Mouse (Mus musculus) small intestine, adult 2 months (tissue): ENCODE data around the gene Dyrk2.

ENCODE experiments used
- CTCF ChIP-seq: fragments of 200-500 bp; IDR thresholded peaks from 2 replicates; pipeline ENCODE4 v1.5.1; 2012; ENCODE audit warnings: low read depth, mild to moderate bottlenecking, control low read depth, inconsistent platforms, low read length, moderate library complexity, mixed read lengths; ENCODE audit not compliant: insufficient replicate concordance, insufficient read length; ENCODE audit errors: extremely low read depth
- POLR2A ChIP-seq: fragments of 200-500 bp; IDR thresholded peaks from 2 replicates; pipeline ENCODE4 v1.6.1; 2012; ENCODE audit warnings: low read depth, mild to moderate bottlenecking, control low read depth, inconsistent platforms, low read length, moderate library complexity

GRCm38 (mm10) chr10:118880776-118881175 lies 10.8 kb upstream of the Dyrk2 start:
- TF ChIP-seq CTCF (no peak), POLR2A (no peak)
